Mouse (Mus musculus) heart, adult 2 months (tissue): ENCODE results near the gene Gm32742. TPM values are rescaled to one million over a fixed set of nuclear protein-coding genes. Genes with fewer than 3 reads are reported as not detected.
A peak's percentile ranks its signal among the peaks of the same experiment; 100 is the strongest.

Source experiments
- DNase-seq, 2 experiments: peaks; one replicate each; pipeline ENCODE4 v3.0.0; 2021
- H3K27ac ChIP-seq: fragments of 200-600 bp; 2 replicates; pipeline ENCODE4 v1.8.1; 2022
- H3K27me3 ChIP-seq: fragments of 200-500 bp; 2 replicates; pipeline ENCODE4 v1.6.1; 2012; ENCODE audit warnings: mild to moderate bottlenecking, low read length, inconsistent platforms, mixed read lengths; ENCODE audit not compliant: control insufficient read depth, insufficient read depth
- H3K36me3 ChIP-seq: fragments of 200-500 bp; 2 replicates; pipeline ENCODE4 v1.6.1; 2012; ENCODE audit warnings: low read length, inconsistent platforms; ENCODE audit not compliant: control insufficient read depth, insufficient read depth
- H3K4me1 ChIP-seq: fragments of 200-500 bp; 2 replicates; pipeline ENCODE4 v1.6.1; 2011; ENCODE audit warnings: low read length; ENCODE audit not compliant: control insufficient read depth, insufficient read depth
- H3K4me3 ChIP-seq: fragments of 200-600 bp; 2 replicates; pipeline ENCODE4 v1.8.1; 2022
- H3K79me2 ChIP-seq: fragments of 200-500 bp; replicated peaks from 2 replicates; pipeline ENCODE4 v1.6.1; 2012; ENCODE audit warnings: mild to moderate bottlenecking, inconsistent platforms, low read length, moderate library complexity, mixed read lengths; ENCODE audit not compliant: control insufficient read depth, insufficient read depth
- H3K9ac ChIP-seq: fragments of 200-500 bp; 2 replicates; pipeline ENCODE4 v1.6.1; 2012; ENCODE audit warnings: low read depth, mild to moderate bottlenecking, control low read depth, inconsistent platforms, low read length, mixed read lengths
- CTCF ChIP-seq: fragments of 200-600 bp; IDR thresholded peaks from 2 replicates; pipeline ENCODE4 v1.8.1; 2022; ENCODE audit warnings: antibody characterized with exemption, mild to moderate bottlenecking, moderate library complexity
- EP300 ChIP-seq: fragments of 200-500 bp; IDR thresholded peaks from 2 replicates; pipeline ENCODE4 v1.6.1; 2011; ENCODE audit warnings: low read depth, low read length, control low read depth; ENCODE audit not compliant: insufficient read depth
- POLR2A ChIP-seq: fragments of 200-500 bp; IDR thresholded peaks from 2 replicates; pipeline ENCODE4 v1.6.1; 2011; ENCODE audit warnings: mild to moderate bottlenecking, low read depth, low read length, control low read depth; ENCODE audit not compliant: insufficient read depth
- WGBS: fragments of 180-500 bp; shearing (Covaris S2); methylation state at CpG from one replicate; pipeline ENCODE4 v1.1.7; 2018; 5-methylcytosine and 5-hydroxymethylcytosine counted together
- intact Hi-C: fragments of 180-260 bp; cut with DNase I; formaldehyde crosslinking; loops from one replicate; pipeline ENCODE4 v1.15.1; 2025
- microRNA-seq, 2 experiments: library from miRNA; unstranded; fragments of <30 nt; microRNA quantifications; one replicate each; pipeline ENCODE4 v1.2.0; 2021
- polyA plus RNA-seq: library from polyadenylated mRNA; depleted of rRNA; stranded (reverse); fragments of >200 nt; gene quantifications from 2 replicates; pipeline ENCODE4 v1.2.3, GENCODE M21; 2012; rRNA removed
- total RNA-seq, 2 experiments: library from RNA; stranded (reverse); gene quantifications; 2 replicates each; pipeline ENCODE4 v1.2.3; 2021

The Gm32742 gene
- total and polyA plus RNA-seq, 3 experiments, result 0.23 TPM; not detected in 2

DNA sequence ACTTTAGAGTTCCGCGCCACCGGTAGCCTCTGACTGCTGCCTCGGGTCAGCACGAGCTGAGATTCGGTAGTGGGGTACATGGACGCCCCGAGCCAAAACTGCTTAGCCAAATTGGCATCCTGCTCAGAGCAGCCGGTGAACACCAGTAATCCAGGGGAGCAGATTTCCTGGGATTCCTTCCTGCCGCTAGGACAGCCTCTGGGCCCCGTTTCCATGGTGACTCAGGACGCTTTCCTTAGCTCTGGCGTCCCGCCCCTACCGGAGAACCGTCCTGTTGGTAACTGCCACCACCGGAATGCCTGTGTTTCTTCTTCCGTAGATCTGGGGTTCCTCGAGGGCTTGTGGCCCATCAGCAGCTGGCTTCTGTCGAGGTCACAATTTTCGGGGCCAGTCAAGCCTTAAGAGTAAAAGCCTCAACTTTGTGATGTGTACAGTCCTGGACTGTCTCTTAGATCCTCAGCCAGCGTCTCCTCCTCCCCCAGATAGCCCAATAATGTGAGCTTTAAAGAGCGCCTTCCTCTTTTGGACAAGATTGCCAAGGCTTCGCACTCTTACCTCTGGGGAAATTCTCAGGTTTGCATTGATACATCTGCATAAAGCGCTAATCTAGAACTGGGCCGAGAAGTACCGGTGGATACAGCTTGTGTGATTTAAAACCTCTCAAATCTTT lies 63.4 kb downstream of the Gm32742 start, which contains the start of gene 4833427G06Rik:
4833427G06Rik (minus strand) TSS at position 323 of the 670 bp plus-strand sequence.
- DNase-seq, result peak; percentile 36 to 41
- WGBS, result 24% methylated on average over 27 of the region's 27 CpGs
- intact Hi-C loops, result no loop called here
- Histone ChIP-seq H3K4me3 (no peak within 1 kb of the TSS; the same call in 1 of the 2 replicates), H3K9ac (no peak within 1 kb of the TSS), H3K27me3 (peaks cover 2% of the 10 kb centered on the region), H3K36me3 (no peaks in the 10 kb centered on the region; the same call in 1 of the 2 replicates), H3K79me2 (no peaks in the 10 kb centered on the region), H3K4me1 (no peaks in the 10 kb centered on the region), H3K27ac (no peak within 1 kb of the TSS)
- TF ChIP-seq POLR2A (no peak), CTCF (no peak), EP300 (no peak)

DNA sequence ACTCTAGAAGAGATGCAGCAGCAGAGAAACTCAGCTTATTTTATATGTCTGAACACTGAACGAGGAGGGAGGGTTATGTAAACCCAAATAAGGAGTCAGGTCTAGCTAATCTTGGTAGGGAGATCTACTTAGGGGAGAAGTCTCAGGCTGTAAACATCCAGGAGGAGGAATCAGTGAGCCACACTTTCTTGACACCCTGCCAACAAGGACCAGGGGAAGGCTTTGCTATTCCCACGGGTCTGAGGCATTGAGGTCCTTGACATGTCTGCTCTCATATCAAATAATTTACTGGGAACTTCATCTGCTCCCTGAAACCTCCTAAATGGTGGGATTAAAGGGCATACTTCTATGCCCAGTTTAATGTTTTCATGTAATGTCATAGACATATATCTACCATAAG lies 69.0 kb downstream of the Gm32742 start:
- 45% methylated on average over 2 of the region's 2 CpGs for WGBS
- no peak overlapping the region for H3K27ac ChIP-seq
- H3K4me1 ChIP-seq, result no peaks in the 10 kb centered on the region
- H3K27me3 ChIP-seq, result no peaks in the 10 kb centered on the region
- no peak overlapping the region for H3K9ac ChIP-seq
- intact Hi-C loops, result no loop called here
- no peak for DNase-seq
- no peak overlapping the region for H3K4me3 ChIP-seq
- TF ChIP-seq EP300 (no peak), POLR2A (no peak), CTCF (no peak)
- no peaks in the 10 kb centered on the region for H3K36me3 ChIP-seq
- H3K79me2 ChIP-seq, result no peaks in the 10 kb centered on the region

DNA sequence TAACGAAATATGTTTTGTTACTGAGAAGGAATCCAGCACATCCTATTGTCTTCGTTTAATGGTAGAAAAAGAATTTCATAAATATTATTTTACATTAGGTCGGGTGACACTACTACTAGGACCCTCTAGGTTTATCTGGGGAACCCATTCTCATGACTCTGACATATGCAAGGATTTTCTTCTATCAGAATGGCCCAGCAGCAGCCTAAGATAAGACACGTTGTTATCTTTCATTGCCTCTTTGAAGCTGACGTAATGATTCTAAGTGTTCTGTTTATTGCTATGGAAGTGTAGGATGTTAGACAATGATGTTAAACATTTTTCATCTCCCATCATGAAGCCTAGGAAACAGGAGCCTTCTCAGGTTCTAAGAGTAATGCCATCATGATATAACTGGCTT lies 71.6 kb downstream of the Gm32742 start:
- no peak overlapping the region for H3K9ac ChIP-seq
- TF ChIP-seq EP300, result no peak
- no peak for TF ChIP-seq CTCF
- TF ChIP-seq POLR2A, result no peak
- no peak overlapping the region for H3K4me3 ChIP-seq
- no peaks in the 10 kb centered on the region for H3K4me1 ChIP-seq
- H3K79me2 ChIP-seq, result no peaks in the 10 kb centered on the region
- intact Hi-C loops, result no loop called here
- WGBS, result 42% methylated on average over 5 of the region's 5 CpGs
- H3K27me3 ChIP-seq, result no peaks in the 10 kb centered on the region
- no peaks in the 10 kb centered on the region for H3K36me3 ChIP-seq
- H3K27ac ChIP-seq, result no peak overlapping the region
- DNase-seq, result no peak

DNA sequence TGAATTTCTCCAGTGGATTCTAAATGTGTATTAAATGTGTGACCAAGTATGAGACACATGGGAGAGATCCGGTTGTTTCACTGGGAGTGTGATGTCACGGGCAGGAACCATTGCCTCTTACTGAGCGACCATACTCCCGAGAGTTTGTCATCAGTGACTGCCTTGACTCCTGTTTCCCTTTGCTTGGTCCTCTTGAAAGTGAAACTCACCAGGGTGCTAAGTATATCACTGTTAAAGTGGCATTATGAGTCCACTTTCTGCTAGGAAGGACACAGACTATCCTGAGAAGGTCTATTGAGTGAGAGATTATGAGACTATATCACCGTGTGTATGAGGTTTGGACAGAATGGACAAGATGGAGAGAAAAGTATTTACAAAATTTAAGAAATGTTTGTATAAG lies 83.7 kb downstream of the Gm32742 start:
- no peak overlapping the region for H3K27ac ChIP-seq
- H3K4me3 ChIP-seq, result no peak overlapping the region
- no peak for TF ChIP-seq POLR2A
- TF ChIP-seq CTCF, result no peak
- TF ChIP-seq EP300, result no peak
- H3K36me3 ChIP-seq, result no peaks in the 10 kb centered on the region
- H3K27me3 ChIP-seq, result no peaks in the 10 kb centered on the region
- H3K4me1 ChIP-seq, result peaks cover 2% of the 10 kb centered on the region
- no peak for DNase-seq
- no peaks in the 10 kb centered on the region for H3K79me2 ChIP-seq
- no peak overlapping the region for H3K9ac ChIP-seq
- intact Hi-C loops, result no loop called here
- WGBS, result 76% methylated on average over 5 of the region's 5 CpGs

Small RNA genes lying within 50 kb of the gene (microRNA-seq; reads per million reads assigned to microRNA genes)
- 1.7 to 5.4 reads per million in 2 experiments for gene Mir34b
- 76.3 to 86.5 reads per million in 2 experiments for gene Mir34c

Other genes starting within 250 kb of the Gm32742 start
- 10 to 100 TPM; 22.2 to 26.9 TPM for gene Sik2, start 156.4 kb downstream of the Gm32742 start, total RNA-seq
- 14.6 and 15.8 TPM in 2 replicates for gene Sik2, start 156.4 kb downstream of the Gm32742 start, polyA plus RNA-seq
- gene Btg4, start 104.6 kb downstream of the Gm32742 start, total RNA-seq, result not detected
- not detected in 2 replicates for gene Btg4, start 104.6 kb downstream of the Gm32742 start, polyA plus RNA-seq
- 1 to 10 TPM; 7.6 to 7.7 TPM for gene Layn, start 88.4 kb downstream of the Gm32742 start, total RNA-seq
- gene Layn, start 88.4 kb downstream of the Gm32742 start, polyA plus RNA-seq, result 3.0 and 3.1 TPM in 2 replicates
- gene 4833427G06Rik, start 63.4 kb downstream of the Gm32742 start, total RNA-seq, result not detected
- gene 4833427G06Rik, start 63.4 kb downstream of the Gm32742 start, polyA plus RNA-seq, result 0.12 TPM in 1 of 2 replicates, not detected in the other
- 1 to 10 TPM in 1 of 2 experiments, under 1 TPM in 1; 0.70 to 1.1 TPM for gene Pou2af1, start 48.2 kb upstream of the Gm32742 start, total RNA-seq
- 0.76 and 2.3 TPM in 2 replicates for gene Pou2af1, start 48.2 kb upstream of the Gm32742 start, polyA plus RNA-seq
- gene Colca2, start 113.1 kb upstream of the Gm32742 start, total RNA-seq, result 1 to 10 TPM; 1.0 to 1.1 TPM
- 4.0 and 4.3 TPM in 2 replicates for gene Colca2, start 113.1 kb upstream of the Gm32742 start, polyA plus RNA-seq
- not detected for gene 1810046K07Rik, start 163.4 kb upstream of the Gm32742 start, total RNA-seq
- 0.43 TPM in 1 of 2 replicates, not detected in the other for gene 1810046K07Rik, start 163.4 kb upstream of the Gm32742 start, polyA plus RNA-seq